Mouse (Mus musculus): ENCODE data around the gene Nav2.

The Nav2 gene

GRCm38 (mm10) chr7:49272445-49273439 is 364.2 kb downstream of the Nav2 start:
- DNase-seq (ENCODE audit: inconsistent age in 2 of 2, low spot score in 1 of 2) = peak; percentile 72 to 92

- no peak for DNase-seq (ENCODE audit: inconsistent age in 2 of 2, low spot score in 1 of 2)
These were observed 365.6 kb downstream of the Nav2 start for GRCm38 (mm10) chr7:49273907-49274656.

- no peak for DNase-seq (ENCODE audit: inconsistent age in 2 of 2, low spot score in 1 of 2)
These were observed 366.2 kb downstream of the Nav2 start for GRCm38 (mm10) chr7:49274676-49275075.

GRCm38 (mm10) chr7:49276163-49276562 is 367.6 kb downstream of the Nav2 start:
- no peak for DNase-seq (ENCODE audit: inconsistent age in 2 of 2, low spot score in 1 of 2)

GRCm38 (mm10) chr7:49277685-49278084 is 369.2 kb downstream of the Nav2 start:
- DNase-seq (ENCODE audit: inconsistent age in 2 of 2, low spot score in 1 of 2) = no peak

GRCm38 (mm10) chr7:49278531-49278930 is 370.0 kb downstream of the Nav2 start:
- peak; percentile 63 to 74 for DNase-seq (ENCODE audit: inconsistent age in 2 of 2, low spot score in 1 of 2)

- DNase-seq (ENCODE audit: inconsistent age in 2 of 2, low spot score in 1 of 2) = no peak
These were observed 371.9 kb downstream of the Nav2 start for GRCm38 (mm10) chr7:49280427-49280826.

GRCm38 (mm10) chr7:49282446-49282845 is 373.9 kb downstream of the Nav2 start:
- no peak for DNase-seq (ENCODE audit: inconsistent age in 2 of 2, low spot score in 1 of 2)

- DNase-seq (ENCODE audit: inconsistent age in 2 of 2, low spot score in 1 of 2) = no peak
These were observed 375.2 kb downstream of the Nav2 start for GRCm38 (mm10) chr7:49283507-49284361.

GRCm38 (mm10) chr7:49288186-49288585 is 379.7 kb downstream of the Nav2 start:
- DNase-seq (ENCODE audit: inconsistent age in 2 of 2, low spot score in 1 of 2) = peak in 1 of 2 experiments; percentile 63

- DNase-seq (ENCODE audit: inconsistent age in 2 of 2, low spot score in 1 of 2) = no peak
These were observed 381.8 kb downstream of the Nav2 start for GRCm38 (mm10) chr7:49290308-49290707.

GRCm38 (mm10) chr7:49291208-49291892 is 382.8 kb downstream of the Nav2 start:
- DNase-seq (ENCODE audit: inconsistent age in 2 of 2, low spot score in 1 of 2) = no peak

GRCm38 (mm10) chr7:49297148-49297547 is 388.6 kb downstream of the Nav2 start:
- no peak for DNase-seq (ENCODE audit: inconsistent age in 2 of 2, low spot score in 1 of 2)

- no peak for DNase-seq (ENCODE audit: inconsistent age in 2 of 2, low spot score in 1 of 2)
These were observed 389.9 kb downstream of the Nav2 start for GRCm38 (mm10) chr7:49298431-49298839.

- DNase-seq (ENCODE audit: inconsistent age in 2 of 2, low spot score in 1 of 2) = no peak
These were observed 393.0 kb downstream of the Nav2 start for GRCm38 (mm10) chr7:49301487-49301886.

GRCm38 (mm10) chr7:49303600-49304411 is 395.3 kb downstream of the Nav2 start:
- peak in 1 of 2 experiments; percentile 45 for DNase-seq (ENCODE audit: inconsistent age in 2 of 2, low spot score in 1 of 2)

- DNase-seq (ENCODE audit: inconsistent age in 2 of 2, low spot score in 1 of 2) = no peak
These were observed 399.2 kb downstream of the Nav2 start for GRCm38 (mm10) chr7:49307717-49308116.

- DNase-seq (ENCODE audit: inconsistent age in 2 of 2, low spot score in 1 of 2) = no peak
These were observed 401.2 kb downstream of the Nav2 start for GRCm38 (mm10) chr7:49309746-49310145.

GRCm38 (mm10) chr7:49313945-49314344 is 405.4 kb downstream of the Nav2 start:
- DNase-seq (ENCODE audit: inconsistent age in 2 of 2, low spot score in 1 of 2) = peak; percentile 23 to 65

Data from adrenal gland, adult (tissue).